Mouse (Mus musculus) midbrain, embryonic 12.5 days (tissue): ENCODE measurements around the gene Dlk1. TPM values are rescaled to one million over a fixed set of nuclear protein-coding genes. Genes with fewer than 3 reads are reported as not detected.

Experiments
- ATAC-seq: fragments of 200-750 bp; cut with Nextera tagmentation; 2 replicates; pipeline ENCODE4 v1.8.0; 2017; ENCODE audit warnings: low read depth, moderate TSS enrichment, moderate library complexity; ENCODE audit not compliant: low FRiP score
- H3K27ac ChIP-seq: fragments of 300-500 bp; sonication (generic); replicated peaks from 2 replicates; pipeline ENCODE4 v1.5.1; 2016; ENCODE audit warnings: mild to moderate bottlenecking
- H3K27me3 ChIP-seq: fragments of 300-500 bp; sonication (generic); 2 replicates; pipeline ENCODE4 v1.6.1; 2016; ENCODE audit warnings: mild to moderate bottlenecking
- H3K36me3 ChIP-seq: fragments of 300-500 bp; sonication (generic); 2 replicates; pipeline ENCODE4 v1.6.1; 2016
- H3K4me1 ChIP-seq: fragments of 300-500 bp; sonication (generic); 2 replicates; pipeline ENCODE4 v1.6.1; 2016
- H3K4me2 ChIP-seq: fragments of 300-500 bp; sonication (generic); replicated peaks from 2 replicates; pipeline ENCODE4 v1.6.1; 2016; ENCODE audit warnings: mild to moderate bottlenecking, moderate library complexity
- H3K4me3 ChIP-seq: fragments of 300-500 bp; sonication (generic); 2 replicates; pipeline ENCODE4 v1.5.1; 2016; ENCODE audit warnings: mild to moderate bottlenecking
- H3K9ac ChIP-seq: fragments of 300-500 bp; sonication (generic); replicated peaks from 2 replicates; pipeline ENCODE4 v1.6.1; 2016; ENCODE audit warnings: mild to moderate bottlenecking, moderate library complexity
- H3K9me3 ChIP-seq: fragments of 300-500 bp; sonication (generic); 2 replicates; pipeline ENCODE4 v1.6.1; 2016; ENCODE audit warnings: mild to moderate bottlenecking
- WGBS: fragments of 180-500 bp; shearing (Covaris S2); methylation state at CpG from one replicate; pipeline ENCODE4 v1.1.7; 2016; 5-methylcytosine and 5-hydroxymethylcytosine counted together
- polyA plus RNA-seq: library from polyadenylated mRNA; unstranded; fragments of >200 nt; fragmentation: Nextera tagmentation; extraction: Ambion mirVana; gene quantifications from 2 replicates; pipeline ENCODE4 v1.2.1, GENCODE M21; 2016

Gene Dlk1
- polyA plus RNA-seq, 1 experiment from 2014 or later: 87.5 TPM

DNA sequence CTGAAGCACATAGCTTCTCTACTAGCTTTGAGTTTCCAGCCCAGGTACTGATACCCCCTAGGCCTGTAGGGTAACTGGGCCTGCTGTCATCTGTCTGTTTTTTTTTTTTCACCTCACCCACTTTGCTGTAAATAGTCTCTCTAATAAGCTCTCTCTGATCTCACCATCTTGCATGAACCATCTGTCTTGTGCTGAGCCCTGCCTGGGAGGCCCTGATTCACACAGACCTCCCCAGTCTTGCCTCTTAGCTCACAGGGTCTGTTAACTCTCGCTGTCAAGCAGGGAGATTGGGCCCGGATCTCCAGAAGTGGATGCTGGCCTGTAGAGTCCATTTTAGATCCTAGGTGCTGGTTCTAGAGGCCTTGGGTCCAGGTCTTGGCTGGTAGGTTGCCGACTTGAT, 9.3 kb upstream of the Dlk1 start:
- Histone ChIP-seq H3K4me2 (no peak overlapping the region), H3K9ac (no peak overlapping the region), H3K9me3 (no peaks in the 10 kb centered on the region), H3K36me3 (no peaks in the 10 kb centered on the region), H3K4me3 (no peak overlapping the region), H3K27ac (no peak overlapping the region), H3K4me1 (peaks cover 76% of the 10 kb centered on the region), H3K27me3 (peaks cover 91% of the 10 kb centered on the region)
- ATAC-seq: no peak
- WGBS: 58% methylated on average over 3 of the region's 3 CpGs

DNA sequence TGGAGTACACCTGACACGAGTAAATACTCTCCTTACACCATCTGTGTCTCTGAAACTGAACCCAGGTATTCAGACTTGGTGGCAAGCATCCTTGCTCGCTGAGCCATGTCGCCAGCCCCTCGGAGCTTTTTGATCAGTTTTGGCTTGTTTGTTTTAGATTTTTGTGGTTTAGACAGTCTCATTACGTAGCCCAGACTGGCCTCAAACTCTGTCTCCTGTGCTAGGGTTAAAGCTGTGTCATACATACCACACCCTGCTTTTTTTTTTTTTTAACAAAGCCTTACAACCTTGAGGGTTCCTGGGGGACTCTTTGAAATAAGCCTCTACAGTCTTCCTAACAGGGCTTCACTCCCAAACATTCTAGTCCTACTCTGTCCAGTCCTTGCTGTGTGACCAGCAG, 7.6 kb upstream of the Dlk1 start:
- 43% methylated on average over 5 of the region's 5 CpGs for WGBS

DNA sequence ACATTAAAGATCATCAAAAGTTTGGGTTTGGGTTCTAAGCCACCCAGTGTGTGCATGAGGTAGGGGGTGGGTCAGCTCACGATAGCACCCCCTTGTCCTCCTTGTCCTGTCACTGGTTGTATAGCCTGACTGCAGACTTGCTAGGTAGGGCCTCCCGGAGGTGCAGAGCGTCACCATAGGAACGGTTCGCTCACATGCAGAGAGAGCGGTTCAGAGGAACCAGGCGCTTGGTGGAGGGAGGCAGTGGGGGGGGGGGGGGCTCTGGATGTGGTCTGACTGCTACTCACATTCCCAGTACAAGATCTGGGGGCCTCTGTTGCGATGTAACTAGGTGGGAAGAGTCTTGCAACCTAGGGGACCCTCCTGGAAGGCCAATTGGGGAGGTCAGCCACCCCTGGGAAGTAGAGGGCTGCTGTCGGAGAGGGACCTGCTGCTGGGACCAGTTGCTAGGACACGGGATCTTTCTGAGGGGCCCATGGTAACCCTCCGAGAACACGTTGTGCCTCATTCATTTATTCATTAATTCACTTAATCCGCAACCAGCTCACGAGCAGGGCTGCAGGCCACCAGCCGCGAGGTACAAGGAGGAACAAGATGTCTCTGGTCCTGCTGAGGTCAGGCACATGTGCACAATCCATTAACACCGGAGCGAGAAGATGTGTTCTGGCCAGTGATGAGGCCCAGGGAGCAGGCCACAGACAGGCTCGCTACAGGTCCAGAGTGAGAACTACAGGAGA, 7.0 kb upstream of the Dlk1 start:
- Histone ChIP-seq H3K9ac (no peak overlapping the region), H3K27me3 (peaks cover 91% of the 10 kb centered on the region), H3K4me1 (peaks cover 75% of the 10 kb centered on the region), H3K27ac (peak overlapping the region; percentile 26), H3K4me2 (peak overlapping the region; percentile 30), H3K4me3 (no peak overlapping the region), H3K9me3 (no peaks in the 10 kb centered on the region), H3K36me3 (no peaks in the 10 kb centered on the region)
- 2% methylated on average over 19 of the region's 19 CpGs for WGBS
- peak; percentile 78 for ATAC-seq

More for the DNA sequence above, 7.6 kb upstream of the Dlk1 start:
- Histone ChIP-seq H3K4me3 (no peak overlapping the region), H3K4me2 (peak overlapping the region; percentile 30; the same call in 1 of the 2 replicates), H3K27me3 (peaks cover 91% of the 10 kb centered on the region), H3K27ac (peak overlapping the region; percentile 26), H3K9me3 (no peaks in the 10 kb centered on the region), H3K4me1 (peaks cover 74% of the 10 kb centered on the region), H3K36me3 (no peaks in the 10 kb centered on the region), H3K9ac (no peak overlapping the region)
- ATAC-seq: no peak; the same call in 1 of the 2 replicates

DNA sequence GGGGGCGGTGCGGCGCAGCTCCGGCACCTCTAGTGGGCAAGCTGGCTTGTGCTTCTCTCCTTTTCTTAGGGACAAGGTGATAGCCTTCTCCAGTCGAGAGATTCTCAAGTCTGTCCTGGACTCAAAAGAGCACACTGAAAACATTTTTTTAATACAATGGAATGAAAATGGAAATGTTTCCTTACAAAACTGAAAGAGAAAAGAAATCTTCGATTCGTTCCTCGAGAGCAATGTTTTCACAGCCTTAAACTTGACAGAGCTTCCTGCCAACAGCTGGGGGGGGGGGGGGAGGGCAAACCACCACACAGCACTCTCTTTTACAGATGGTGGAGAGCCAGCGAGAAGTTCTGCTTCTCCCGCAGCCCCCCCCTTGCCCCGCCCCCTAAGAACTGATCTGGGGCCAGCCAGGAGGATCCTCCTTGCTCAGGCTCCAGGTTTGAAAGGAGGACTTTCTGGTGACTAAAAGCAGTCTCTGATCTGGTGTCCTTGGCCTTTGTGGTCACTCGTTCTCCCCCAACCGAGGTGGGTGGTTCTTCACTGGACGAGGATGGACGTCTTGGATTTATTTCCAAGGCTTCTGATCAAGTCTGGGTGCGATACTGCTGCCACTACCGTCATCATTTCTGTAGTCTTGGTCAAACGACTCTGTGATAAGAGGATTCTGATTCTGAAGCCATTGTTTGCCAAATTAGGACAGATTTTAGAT, 6.2 kb upstream of the Dlk1 start:
- H3K4me1 ChIP-seq: peaks cover 70% of the 10 kb centered on the region
- H3K36me3 ChIP-seq: no peaks in the 10 kb centered on the region
- H3K4me3 ChIP-seq: no peak overlapping the region
- H3K4me2 ChIP-seq: peak overlapping the region; percentile 30
- 5% methylated on average over 18 of the region's 18 CpGs for WGBS
- peaks cover 91% of the 10 kb centered on the region for H3K27me3 ChIP-seq
- 0 out of 2 replicates have a peak overlapping the region, but pooled peaks have one; percentile 12 for H3K9ac ChIP-seq
- H3K27ac ChIP-seq: peak overlapping the region; percentile 26
- no peak for ATAC-seq
- H3K9me3 ChIP-seq: no peaks in the 10 kb centered on the region

DNA sequence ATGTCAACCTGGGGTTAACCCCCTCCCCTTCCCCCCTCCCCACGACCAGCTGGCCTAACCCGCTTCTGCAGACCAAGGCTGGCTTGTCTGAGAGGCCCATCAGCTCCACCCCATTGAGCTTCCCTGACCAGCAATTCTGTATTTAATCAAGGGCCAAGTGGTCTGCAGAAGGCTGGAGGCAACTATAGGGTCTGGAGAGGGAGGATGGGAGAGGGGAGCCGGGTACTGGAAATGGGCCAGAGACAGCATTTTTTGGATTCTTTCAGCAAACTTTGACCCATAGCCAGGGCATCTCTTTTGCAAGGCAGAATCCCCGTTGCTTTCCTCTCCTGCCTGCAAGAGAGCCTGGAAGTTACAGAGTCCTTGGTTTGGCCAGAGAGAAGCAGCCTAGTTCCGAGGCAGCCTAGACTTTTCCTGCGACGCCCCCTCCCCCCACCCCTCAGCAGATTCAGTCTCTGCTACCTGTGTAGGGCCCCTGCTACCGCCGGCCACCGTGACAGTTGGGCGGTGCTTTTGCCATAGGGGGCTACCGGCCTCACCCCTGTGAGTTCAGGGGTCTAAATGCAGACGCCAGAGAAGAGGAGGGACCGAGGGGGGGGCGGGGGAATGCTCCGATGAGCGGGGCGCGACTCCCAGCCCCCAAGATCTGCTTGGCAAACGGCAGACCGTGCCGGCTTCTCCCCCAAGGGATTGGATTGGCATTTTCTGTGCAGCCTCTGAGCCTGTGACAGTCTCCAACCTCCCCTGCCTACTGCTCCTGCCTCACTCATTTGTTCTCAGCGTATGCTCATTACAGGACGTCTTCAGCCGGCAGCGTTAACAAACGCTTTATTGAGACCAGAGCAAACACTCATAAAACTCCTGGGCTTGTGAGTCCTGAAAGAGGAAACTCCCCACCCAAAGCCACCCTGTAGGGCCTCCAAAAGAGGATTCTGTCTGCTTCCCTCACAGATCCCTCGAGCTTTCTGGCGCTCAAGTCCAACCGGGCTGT, 2.9 kb upstream of the Dlk1 start:
- H3K9me3 ChIP-seq: no peaks in the 10 kb centered on the region
- peaks cover 88% of the 10 kb centered on the region for H3K27me3 ChIP-seq
- peak overlapping the region; percentile 30 for H3K4me3 ChIP-seq
- ATAC-seq: no peak
- under 1% methylated on average over 30 of the region's 30 CpGs for WGBS
- H3K27ac ChIP-seq: peak overlapping the region; percentile 77
- peak overlapping the region; percentile 57 for H3K4me2 ChIP-seq
- H3K36me3 ChIP-seq: no peaks in the 10 kb centered on the region
- H3K9ac ChIP-seq: peak overlapping the region; percentile 43; the same call in 1 of the 2 replicates
- peaks cover 64% of the 10 kb centered on the region for H3K4me1 ChIP-seq

DNA sequence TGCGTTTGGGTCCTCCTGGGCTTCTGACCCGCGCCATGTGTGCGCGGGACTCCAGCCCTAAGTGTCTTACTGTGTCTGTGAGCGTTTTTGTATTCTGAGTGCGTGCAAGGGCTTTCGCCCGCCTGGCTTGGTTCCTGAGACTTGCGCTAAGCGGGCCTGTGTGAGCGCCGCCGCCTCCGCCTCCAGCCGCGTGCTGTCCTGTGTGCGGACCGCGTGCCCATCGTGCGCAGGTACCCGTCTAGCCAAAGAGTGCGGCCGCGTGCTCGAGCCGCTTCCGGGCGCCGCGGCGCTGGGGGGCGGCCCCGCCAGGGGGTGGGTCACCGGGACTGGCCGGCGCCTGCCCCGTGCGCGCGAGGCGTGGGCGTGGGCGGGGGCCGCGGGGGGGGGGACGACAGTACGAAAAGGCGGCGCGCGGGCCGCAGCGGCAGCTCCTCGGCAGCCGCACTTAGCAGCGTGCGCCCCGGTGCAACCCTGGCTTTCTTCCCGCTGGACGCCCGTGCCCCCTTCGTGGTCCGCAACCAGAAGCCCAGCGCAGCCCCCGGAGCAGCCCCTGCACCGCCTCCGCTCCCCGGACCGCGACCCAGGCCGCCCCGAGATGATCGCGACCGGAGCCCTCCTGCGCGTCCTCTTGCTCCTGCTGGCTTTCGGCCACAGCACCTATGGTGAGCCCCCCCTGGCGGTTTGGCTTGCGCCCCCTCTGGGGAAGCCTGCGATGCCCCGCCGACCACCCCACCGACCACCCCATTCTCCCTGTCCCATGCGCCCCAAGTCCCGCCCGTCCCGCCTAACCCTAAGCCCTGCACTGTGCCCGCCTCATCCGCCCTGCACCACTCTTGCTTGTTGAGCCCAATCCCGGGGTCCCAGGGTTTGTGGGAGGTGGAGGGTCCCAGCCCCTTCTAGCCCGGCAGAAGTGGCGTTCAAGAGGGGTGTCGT, 708 bp downstream of the Dlk1 start:
- Histone ChIP-seq H3K4me2 (peak overlapping the region; percentile 79), H3K4me1 (peaks cover 69% of the 10 kb centered on the region), H3K27me3 (peaks cover 96% of the 10 kb centered on the region), H3K4me3 (peak overlapping the region; percentile 50), H3K9me3 (no peaks in the 10 kb centered on the region), H3K36me3 (no peaks in the 10 kb centered on the region), H3K27ac (peak overlapping the region; percentile 50), H3K9ac (peak overlapping the region; percentile 59)
- ATAC-seq: peak; percentile 48; the same call in 1 of the 2 replicates
- under 1% methylated on average over 55 of the region's 96 CpGs for WGBS

DNA sequence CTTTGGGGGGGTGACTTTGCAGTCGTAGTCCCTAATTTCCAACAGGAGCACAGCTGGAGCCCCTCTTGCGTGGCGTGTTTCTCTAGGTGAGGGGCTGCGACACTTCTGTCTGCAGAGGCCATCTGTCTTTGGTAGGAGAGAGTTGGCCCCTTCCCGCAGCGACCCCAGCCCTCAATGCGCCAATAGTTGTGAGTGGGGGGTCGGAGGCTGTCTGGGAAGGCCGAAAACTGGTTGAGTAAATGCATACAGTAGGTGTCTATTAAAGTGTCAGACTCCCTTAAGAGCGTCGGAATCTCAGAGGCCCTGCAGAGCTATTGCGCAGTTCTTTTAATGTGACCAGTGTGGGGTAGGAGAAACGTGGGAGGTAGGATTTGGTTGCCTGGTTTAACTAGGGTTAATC, 1.5 kb downstream of the Dlk1 start:
- Histone ChIP-seq H3K36me3 (no peaks in the 10 kb centered on the region), H3K27ac (no peak overlapping the region), H3K4me3 (peak overlapping the region; percentile 50), H3K4me2 (peak overlapping the region; percentile 79), H3K9me3 (no peaks in the 10 kb centered on the region), H3K27me3 (peaks cover 96% of the 10 kb centered on the region), H3K9ac (peak overlapping the region; percentile 59; the same call in 1 of the 2 replicates), H3K4me1 (peaks cover 72% of the 10 kb centered on the region)
- no peak for ATAC-seq
- 6% methylated on average over 13 of the region's 13 CpGs for WGBS

DNA sequence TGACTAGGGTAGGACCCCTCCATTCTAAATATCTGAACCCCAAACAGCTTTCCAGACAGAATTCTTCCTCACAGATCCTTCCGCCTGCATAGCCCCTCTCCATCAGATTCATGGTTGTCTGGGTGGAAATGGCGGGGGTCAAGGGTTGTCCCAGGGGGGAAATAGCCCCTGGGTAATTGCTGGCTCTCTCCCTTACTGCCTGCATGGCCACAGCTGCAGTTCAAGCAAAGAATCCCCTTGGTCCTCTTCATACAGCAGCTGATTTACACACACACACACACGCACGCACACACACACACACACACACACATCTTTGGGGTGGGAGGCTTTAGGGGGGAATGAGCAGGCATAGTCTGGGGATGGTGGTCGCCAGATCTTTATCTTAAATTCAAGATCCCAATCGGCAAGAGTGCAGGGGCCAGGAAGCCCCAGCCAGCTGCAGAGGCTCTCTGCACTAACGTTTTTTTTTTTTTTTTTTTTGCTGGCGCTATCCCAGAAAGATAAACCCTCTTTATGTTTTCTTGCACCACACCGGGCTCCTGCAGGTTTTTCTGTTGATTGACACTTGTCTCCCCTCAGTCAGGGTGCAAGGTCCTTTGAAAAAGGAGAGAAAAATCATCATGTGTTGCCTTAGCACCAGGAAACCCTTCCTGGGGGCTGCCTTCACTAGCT, 4.0 kb downstream of the Dlk1 start:
- no peak for ATAC-seq
- Histone ChIP-seq H3K4me3 (no peak overlapping the region), H3K36me3 (no peaks in the 10 kb centered on the region), H3K27me3 (peaks cover 99% of the 10 kb centered on the region), H3K9ac (peak overlapping the region; percentile 35), H3K4me2 (no peak overlapping the region; the same call in 1 of the 2 replicates), H3K4me1 (peaks cover 67% of the 10 kb centered on the region), H3K27ac (peak overlapping the region; percentile 73), H3K9me3 (no peaks in the 10 kb centered on the region)
- WGBS: 7% methylated on average over 9 of the region's 9 CpGs

DNA sequence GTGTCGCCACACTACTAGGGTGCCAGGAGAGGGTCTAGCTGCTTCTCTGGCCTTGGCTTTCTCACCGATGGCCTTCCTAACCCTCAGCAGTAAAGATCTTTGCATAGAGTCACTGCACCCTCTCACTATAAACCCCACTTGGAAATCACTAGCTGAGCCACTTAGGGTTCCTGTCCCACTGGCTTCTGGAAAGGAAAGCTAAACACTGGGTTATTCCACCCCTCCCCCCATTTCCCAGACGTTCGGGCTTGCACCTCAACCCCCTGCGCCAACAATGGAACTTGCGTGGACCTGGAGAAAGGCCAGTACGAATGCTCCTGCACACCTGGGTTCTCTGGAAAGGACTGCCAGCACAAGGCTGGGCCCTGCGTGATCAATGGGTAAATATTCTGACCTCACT, 5.2 kb downstream of the Dlk1 start:
- peaks cover 60% of the 10 kb centered on the region for H3K4me1 ChIP-seq
- no peak for ATAC-seq
- H3K27ac ChIP-seq: peak overlapping the region; percentile 73
- H3K9ac ChIP-seq: no peak overlapping the region
- WGBS: 25% methylated on average over 8 of the region's 8 CpGs
- H3K4me2 ChIP-seq: no peak overlapping the region
- H3K36me3 ChIP-seq: no peaks in the 10 kb centered on the region
- no peaks in the 10 kb centered on the region for H3K9me3 ChIP-seq
- H3K27me3 ChIP-seq: peaks cover 98% of the 10 kb centered on the region
- H3K4me3 ChIP-seq: no peak overlapping the region

DNA sequence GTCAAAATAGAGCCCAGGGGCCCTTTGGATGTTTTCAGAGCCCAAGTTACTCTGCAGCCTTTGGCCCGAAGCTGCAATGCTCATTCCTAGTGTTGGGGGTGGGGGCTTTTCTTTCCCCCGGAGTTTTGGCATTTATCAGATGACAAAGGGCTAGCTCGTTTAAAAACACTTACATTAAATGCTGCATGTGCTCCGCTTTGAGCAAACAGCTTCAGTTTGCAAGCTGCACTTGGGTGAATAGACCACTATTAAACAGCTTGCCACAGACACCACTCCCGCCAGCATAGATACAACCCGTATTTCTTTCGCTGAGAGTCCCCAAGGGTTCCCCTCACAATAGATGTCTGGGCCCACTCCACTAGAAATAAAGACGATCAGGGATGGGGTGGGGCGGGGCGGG, 6.3 kb downstream of the Dlk1 start:
- Histone ChIP-seq H3K4me3 (no peak overlapping the region), H3K27me3 (peaks cover 97% of the 10 kb centered on the region), H3K9ac (peak overlapping the region; percentile 20; the same call in 1 of the 2 replicates), H3K4me2 (peak overlapping the region; percentile 41; the same call in 1 of the 2 replicates), H3K36me3 (no peaks in the 10 kb centered on the region), H3K27ac (no peak overlapping the region), H3K4me1 (peaks cover 52% of the 10 kb centered on the region), H3K9me3 (no peaks in the 10 kb centered on the region)
- WGBS: 14% methylated on average over 10 of the region's 10 CpGs
- no peak for ATAC-seq
